Mouse (Mus musculus): ENCODE results near the gene Msi2. TPM values are rescaled to one million over a fixed set of nuclear protein-coding genes. Genes with fewer than 3 reads are reported as not detected.
A peak's percentile ranks its signal among the peaks of the same experiment; 100 is the strongest.

Msi2 gene
- polyA plus RNA-seq, 1 experiment = 14.2 TPM

DNA sequence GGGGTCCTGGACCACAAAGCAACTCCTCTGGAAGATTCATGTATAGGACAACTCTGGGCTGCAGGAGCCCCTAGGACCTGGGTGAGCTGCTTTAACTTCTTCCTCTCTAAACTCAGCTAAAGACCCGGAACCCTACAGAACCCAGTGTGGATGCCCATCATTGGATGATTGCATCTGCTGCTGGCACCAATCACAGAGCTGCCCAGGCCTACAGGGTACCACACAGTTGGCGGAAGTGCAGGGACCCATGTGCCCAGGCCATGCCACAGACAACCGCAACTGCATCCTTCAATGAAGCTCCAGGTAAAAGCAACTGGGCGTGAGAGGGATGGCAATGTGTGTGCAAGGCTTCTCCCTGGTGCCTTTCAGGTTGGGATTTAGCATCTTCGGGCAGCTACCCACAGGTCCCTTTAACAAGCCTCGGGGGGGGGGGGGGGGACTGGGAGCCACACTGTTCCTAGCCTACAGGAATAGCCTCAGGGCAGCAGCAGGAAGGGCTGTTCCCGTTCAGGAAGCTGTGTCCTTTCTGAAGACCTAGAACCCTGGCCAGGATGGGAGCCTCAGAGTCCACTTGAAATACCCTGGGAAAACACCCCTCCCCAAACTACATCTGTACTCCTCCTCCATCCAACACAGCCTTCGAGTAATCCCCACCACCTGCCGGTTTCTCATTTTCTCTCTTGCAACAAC, 98.7 kb downstream of the Msi2 start:
- Histone ChIP-seq H3K4me1 (ENCODE audit: control insufficient read depth, insufficient read depth, insufficient read length) (peaks cover 38% of the 10 kb centered on the region), H3K4me3 (ENCODE audit: extremely low read depth, insufficient read depth, insufficient read length) (peak overlapping the region; percentile 36), H3K36me3 (ENCODE audit: control insufficient read depth, insufficient read depth, low read length) (no peaks in the 10 kb centered on the region), H3K27me3 (ENCODE audit: control insufficient read depth, insufficient read depth, low read length) (no peaks in the 10 kb centered on the region), H3K27ac (ENCODE audit: insufficient read depth, low read length) (peak overlapping the region; percentile 96)
- no peak; the same call in 1 of the 2 replicates for TF ChIP-seq POLR2A (IDR thresholded peaks at IDR 0.05; ENCODE audit: low read depth, low read length)
- no peak for TF ChIP-seq CTCF (IDR thresholded peaks at IDR 0.05; ENCODE audit: extremely low read depth, insufficient read depth, insufficient read length, insufficient replicate concordance)
- WGBS = 29% methylated on average over 9 of the region's 9 CpGs
- DNase-seq (ENCODE audit: low read depth in 1 of 2, low spot score in 2 of 2) = peak; percentile 56 to 70

DNA sequence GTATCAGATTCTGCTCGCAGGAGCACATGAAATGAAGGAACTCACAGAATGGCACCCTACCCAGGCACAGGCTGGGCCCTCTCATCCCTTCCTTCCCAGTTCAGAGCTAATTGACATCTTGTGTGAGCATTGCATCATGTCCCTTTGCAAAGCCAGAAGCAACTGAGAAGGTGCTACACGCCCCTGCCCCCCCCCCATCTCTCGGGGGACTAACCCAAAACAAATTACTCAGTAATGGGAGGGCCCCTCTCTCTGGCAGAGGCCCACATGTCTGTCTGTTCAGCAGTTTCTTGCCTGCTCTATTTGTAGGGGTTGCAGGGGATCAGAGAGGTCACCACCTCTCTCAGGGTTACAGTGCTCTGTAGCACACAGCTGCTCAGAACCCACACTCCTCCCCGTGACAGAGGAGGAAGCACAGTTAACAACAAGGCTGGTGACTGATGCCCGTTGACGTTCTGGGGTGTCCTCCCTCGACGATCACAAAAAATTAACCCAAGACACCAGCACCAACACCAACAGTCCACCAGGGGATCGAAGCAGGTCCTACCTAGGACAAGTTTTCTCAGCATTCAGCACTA, 99.5 kb downstream of the Msi2 start:
- Histone ChIP-seq H3K36me3 (ENCODE audit: control insufficient read depth, insufficient read depth, low read length) (no peaks in the 10 kb centered on the region), H3K27ac (ENCODE audit: insufficient read depth, low read length) (peak overlapping the region; percentile 96), H3K4me3 (ENCODE audit: extremely low read depth, insufficient read depth, insufficient read length) (no peak overlapping the region), H3K4me1 (ENCODE audit: control insufficient read depth, insufficient read depth, insufficient read length) (peaks cover 40% of the 10 kb centered on the region), H3K27me3 (ENCODE audit: control insufficient read depth, insufficient read depth, low read length) (no peaks in the 10 kb centered on the region)
- no peak for TF ChIP-seq CTCF (IDR thresholded peaks at IDR 0.05; ENCODE audit: extremely low read depth, insufficient read depth, insufficient read length, insufficient replicate concordance)
- TF ChIP-seq POLR2A (IDR thresholded peaks at IDR 0.05; ENCODE audit: low read depth, low read length) = peak; percentile 31; the same call in 1 of the 2 replicates
- DNase-seq (ENCODE audit: low read depth in 1 of 2, low spot score in 2 of 2) = peak; percentile 79 to 85
- WGBS = 11% methylated on average over 9 of the region's 9 CpGs

DNA sequence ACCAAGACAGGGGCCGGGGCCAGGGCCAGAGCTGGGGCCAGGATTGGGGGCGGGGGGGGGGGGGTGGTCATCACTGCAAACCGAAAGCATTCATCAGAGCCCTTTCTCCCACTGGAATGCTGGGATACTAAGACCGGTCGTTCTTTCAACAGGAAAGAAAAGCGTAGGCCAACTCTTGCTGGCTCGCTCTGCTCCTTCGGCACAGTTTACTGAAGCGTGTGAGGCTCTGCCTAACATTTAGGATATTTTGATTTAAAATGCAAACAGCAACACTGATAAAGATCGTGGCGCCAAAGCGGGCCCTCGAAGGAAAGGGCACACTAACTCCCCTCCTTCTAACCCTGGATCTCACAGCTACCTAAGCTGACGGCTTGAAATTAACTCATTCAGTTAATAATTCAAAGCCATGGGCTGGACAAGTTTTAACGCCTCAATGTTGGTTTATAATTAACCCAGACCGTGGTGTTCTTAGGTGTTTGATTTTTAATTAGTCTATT, 100.3 kb downstream of the Msi2 start:
- 87% methylated on average over 16 of the region's 16 CpGs for WGBS
- Histone ChIP-seq H3K4me1 (ENCODE audit: control insufficient read depth, insufficient read depth, insufficient read length) (peaks cover 40% of the 10 kb centered on the region), H3K4me3 (ENCODE audit: extremely low read depth, insufficient read depth, insufficient read length) (no peak overlapping the region), H3K27me3 (ENCODE audit: control insufficient read depth, insufficient read depth, low read length) (no peaks in the 10 kb centered on the region), H3K27ac (ENCODE audit: insufficient read depth, low read length) (peak overlapping the region; percentile 56), H3K36me3 (ENCODE audit: control insufficient read depth, insufficient read depth, low read length) (no peaks in the 10 kb centered on the region)
- TF ChIP-seq CTCF (IDR thresholded peaks at IDR 0.05; ENCODE audit: extremely low read depth, insufficient read depth, insufficient read length, insufficient replicate concordance) (no peak), POLR2A (IDR thresholded peaks at IDR 0.05; ENCODE audit: low read depth, low read length) (no peak)
- DNase-seq (ENCODE audit: low read depth in 1 of 2, low spot score in 2 of 2) = no peak

DNA sequence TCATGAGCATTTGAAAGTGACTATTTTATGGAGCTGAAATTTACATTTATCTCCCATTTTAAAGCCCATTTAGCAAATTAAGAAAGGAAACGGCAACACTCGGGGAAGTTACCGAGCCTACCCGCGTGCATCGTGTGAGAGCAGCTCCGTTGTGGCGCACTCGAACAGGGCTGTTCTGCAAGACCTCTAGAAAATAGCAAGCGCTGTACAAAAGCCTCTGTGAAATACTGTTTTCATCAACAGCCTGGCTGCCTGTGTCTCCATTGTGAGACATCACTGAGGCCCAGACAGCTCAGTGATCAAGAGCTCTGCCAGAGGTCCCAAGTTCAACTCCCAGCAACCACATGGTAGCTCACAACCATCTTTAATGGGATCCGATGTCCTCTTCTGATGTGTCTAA, 100.9 kb downstream of the Msi2 start:
- Histone ChIP-seq H3K36me3 (ENCODE audit: control insufficient read depth, insufficient read depth, low read length) (no peaks in the 10 kb centered on the region), H3K4me3 (ENCODE audit: extremely low read depth, insufficient read depth, insufficient read length) (no peak overlapping the region), H3K27ac (ENCODE audit: insufficient read depth, low read length) (no peak overlapping the region), H3K27me3 (ENCODE audit: control insufficient read depth, insufficient read depth, low read length) (no peaks in the 10 kb centered on the region), H3K4me1 (ENCODE audit: control insufficient read depth, insufficient read depth, insufficient read length) (peaks cover 45% of the 10 kb centered on the region)
- 96% methylated on average over 11 of the region's 11 CpGs for WGBS
- no peak for DNase-seq (ENCODE audit: low read depth in 1 of 2, low spot score in 2 of 2)
- no peak for TF ChIP-seq CTCF (IDR thresholded peaks at IDR 0.05; ENCODE audit: extremely low read depth, insufficient read depth, insufficient read length, insufficient replicate concordance)
- no peak for TF ChIP-seq POLR2A (IDR thresholded peaks at IDR 0.05; ENCODE audit: low read depth, low read length)

DNA sequence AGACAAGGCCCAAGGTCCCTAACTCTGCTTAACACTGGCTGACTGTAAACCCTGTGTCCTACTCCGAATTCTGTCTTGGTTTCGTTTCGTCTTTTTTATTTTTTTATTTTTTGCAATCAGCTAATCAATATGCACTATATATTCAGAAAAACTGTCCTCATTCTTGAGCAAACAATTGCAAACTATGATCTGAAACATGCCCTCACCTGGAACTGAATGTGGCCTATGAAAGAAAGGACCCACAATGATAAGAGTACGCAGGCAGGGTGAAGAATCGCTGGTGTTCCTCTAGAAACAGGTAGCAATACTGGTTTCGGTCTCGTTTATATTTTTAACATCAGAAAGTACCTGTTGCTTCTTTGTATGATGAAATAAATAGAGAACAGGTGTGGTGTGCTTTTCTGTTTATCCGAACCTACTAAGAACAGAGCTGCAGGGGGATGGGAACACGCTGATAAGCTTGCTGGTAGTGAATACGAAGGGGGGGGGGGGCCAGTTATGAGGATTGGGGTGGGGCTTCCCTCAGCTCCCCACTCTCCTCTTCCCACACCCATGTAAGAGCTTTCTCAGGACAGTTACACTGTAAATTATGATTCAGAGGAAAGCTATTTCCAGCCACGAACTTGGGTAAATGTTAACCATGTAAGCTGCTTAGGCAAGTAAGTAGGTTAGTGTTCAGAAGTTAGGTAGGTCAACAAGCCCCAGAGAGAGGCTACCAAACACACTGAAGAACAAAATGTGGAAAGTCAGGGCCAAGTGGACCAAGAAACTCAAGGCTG, 103.6 kb downstream of the Msi2 start:
- 9% methylated on average over 11 of the region's 11 CpGs for WGBS
- Histone ChIP-seq H3K27ac (ENCODE audit: insufficient read depth, low read length) (peak overlapping the region; percentile 99), H3K4me3 (ENCODE audit: extremely low read depth, insufficient read depth, insufficient read length) (peak overlapping the region; percentile 48), H3K4me1 (ENCODE audit: control insufficient read depth, insufficient read depth, insufficient read length) (peaks cover 31% of the 10 kb centered on the region), H3K27me3 (ENCODE audit: control insufficient read depth, insufficient read depth, low read length) (no peaks in the 10 kb centered on the region), H3K36me3 (ENCODE audit: control insufficient read depth, insufficient read depth, low read length) (no peaks in the 10 kb centered on the region)
- peak; percentile 22 to 45 for DNase-seq (ENCODE audit: low read depth in 1 of 2, low spot score in 2 of 2)
- no peak for TF ChIP-seq POLR2A (IDR thresholded peaks at IDR 0.05; ENCODE audit: low read depth, low read length)
- no peak for TF ChIP-seq CTCF (IDR thresholded peaks at IDR 0.05; ENCODE audit: extremely low read depth, insufficient read depth, insufficient read length, insufficient replicate concordance)

DNA sequence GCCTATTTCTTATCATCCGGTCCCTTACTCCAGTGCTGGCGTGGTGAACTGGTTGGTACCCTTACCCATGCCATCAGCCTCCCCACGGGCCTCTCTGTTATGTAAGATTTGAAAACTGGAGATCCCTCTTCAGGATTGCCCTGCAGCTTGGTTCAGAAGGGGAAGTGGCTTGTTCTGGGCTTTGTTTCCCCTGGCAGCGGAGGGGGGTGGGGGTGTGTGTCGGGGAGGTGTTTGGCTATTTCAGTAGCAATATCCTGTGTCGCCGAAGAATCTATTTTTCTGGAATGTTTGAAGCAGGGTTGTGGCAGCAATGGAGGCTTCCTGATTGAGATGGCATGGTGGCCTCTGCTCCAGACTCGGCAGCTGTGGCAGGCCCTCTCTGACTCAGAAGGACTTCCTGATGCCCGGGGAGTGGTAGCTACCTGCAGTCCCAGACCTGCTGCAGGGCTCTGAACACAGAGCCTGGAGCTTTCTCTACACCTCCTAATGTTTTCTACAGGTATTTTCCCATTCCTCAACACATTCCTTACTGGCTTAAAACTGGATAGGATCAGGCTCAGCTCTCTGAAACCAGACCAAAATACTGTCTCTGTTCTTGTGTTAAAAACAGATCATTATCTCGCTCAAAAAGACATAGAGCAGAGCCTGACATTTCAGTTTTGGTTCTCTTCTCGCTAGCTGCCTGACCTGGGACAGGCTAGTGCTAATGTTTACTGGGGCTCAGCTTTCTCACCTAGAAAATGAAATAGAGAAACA, 104.4 kb downstream of the Msi2 start:
- no peak for TF ChIP-seq CTCF (IDR thresholded peaks at IDR 0.05; ENCODE audit: extremely low read depth, insufficient read depth, insufficient read length, insufficient replicate concordance)
- TF ChIP-seq POLR2A (IDR thresholded peaks at IDR 0.05; ENCODE audit: low read depth, low read length) = no peak
- Histone ChIP-seq H3K4me1 (ENCODE audit: control insufficient read depth, insufficient read depth, insufficient read length) (peaks cover 31% of the 10 kb centered on the region), H3K36me3 (ENCODE audit: control insufficient read depth, insufficient read depth, low read length) (no peaks in the 10 kb centered on the region), H3K27ac (ENCODE audit: insufficient read depth, low read length) (peak overlapping the region; percentile 99), H3K4me3 (ENCODE audit: extremely low read depth, insufficient read depth, insufficient read length) (peak overlapping the region; percentile 48), H3K27me3 (ENCODE audit: control insufficient read depth, insufficient read depth, low read length) (no peaks in the 10 kb centered on the region)
- DNase-seq (ENCODE audit: low read depth in 1 of 2, low spot score in 2 of 2) = peak; percentile 42 to 79
- 3% methylated on average over 11 of the region's 11 CpGs for WGBS
